Mouse (Mus musculus) MEL (cell line): ENCODE measurements around the gene Cltb. TPM values are rescaled to one million over a fixed set of nuclear protein-coding genes. Genes with fewer than 3 reads are reported as not detected.

Experiments used
- DNase-seq: peaks from one replicate; pipeline ENCODE4 v3.0.0; 2011; ENCODE audit warnings: low read depth, low spot score
- H3K27ac ChIP-seq: 2 replicates; pipeline ENCODE4 v1.5.1; 2012; ENCODE audit warnings: low read depth, mild to moderate bottlenecking, control low read depth, low read length, moderate library complexity; ENCODE audit not compliant: control insufficient read depth
- H3K27me3 ChIP-seq, 2 experiments: fragments of 150-350 bp in 1 of 2; sonication (generic) in 1 of 2; 2 replicates each; pipeline ENCODE4 v1.6.1; 2012; ENCODE audit warnings: low read length in 2 of 2, mild to moderate bottlenecking in 2 of 2, improper control_type of control experiment in 1 of 2, moderate library complexity in 1 of 2; ENCODE audit not compliant: insufficient read depth in 2 of 2, control insufficient read depth in 1 of 2
- H3K36me3 ChIP-seq, 2 experiments: 2 replicates each; pipeline ENCODE4 v1.6.1; 2012 to 2014; ENCODE audit warnings: low read length in 2 of 2, improper control_type of control experiment in 1 of 2, inconsistent platforms in 1 of 2, mild to moderate bottlenecking in 1 of 2; ENCODE audit not compliant: insufficient read depth in 2 of 2, control insufficient read depth in 1 of 2
- H3K4me1 ChIP-seq, 2 experiments: fragments of 150-350 bp in 1 of 2; sonication (generic) in 1 of 2; 2 replicates each; pipeline ENCODE4 v1.6.1; 2012; ENCODE audit warnings: low read length in 2 of 2, improper control_type of control experiment in 1 of 2, mild to moderate bottlenecking in 1 of 2; ENCODE audit not compliant: insufficient read depth in 2 of 2, control insufficient read depth in 1 of 2
- H3K4me3 ChIP-seq, 2 experiments: fragments of 150-350 bp in 1 of 2; sonication (generic) in 1 of 2; 2 replicates each; pipeline ENCODE4 v1.5.1; 2012; ENCODE audit warnings: low read depth in 2 of 2, low read length in 2 of 2, mild to moderate bottlenecking in 2 of 2, moderate library complexity in 2 of 2, control low read depth in 1 of 2, improper control_type of control experiment in 1 of 2; ENCODE audit not compliant: control insufficient read depth in 1 of 2, insufficient read depth in 1 of 2
- H3K79me2 ChIP-seq: 2 replicates; pipeline ENCODE4 v1.6.1; 2012; ENCODE audit warnings: mild to moderate bottlenecking, low read length, moderate library complexity; ENCODE audit not compliant: control insufficient read depth, poor library complexity, insufficient read depth
- H3K9ac ChIP-seq: 2 replicates; pipeline ENCODE4 v1.6.1; 2012; ENCODE audit warnings: low read depth, mild to moderate bottlenecking, control low read depth, low read length, moderate library complexity; ENCODE audit not compliant: control insufficient read depth, poor library complexity, severe bottlenecking
- H3K9me3 ChIP-seq: fragments of 150-350 bp; sonication (generic); replicated peaks from 2 replicates; pipeline ENCODE4 v1.6.1; 2012; ENCODE audit warnings: mild to moderate bottlenecking, low read length, improper control_type of control experiment, moderate library complexity; ENCODE audit not compliant: insufficient read depth
- BHLHE40 ChIP-seq: IDR thresholded peaks from 2 replicates; pipeline ENCODE4 v1.6.1; 2012; ENCODE audit warnings: low read depth, mild to moderate bottlenecking, inconsistent platforms, low read length, improper control_type of control experiment, borderline replicate concordance
- CHD1 ChIP-seq: IDR thresholded peaks from 2 replicates; pipeline ENCODE4 v1.6.1; 2012; ENCODE audit warnings: low read depth, mild to moderate bottlenecking, inconsistent platforms, low read length, improper control_type of control experiment
- CTCF ChIP-seq, 3 experiments: IDR thresholded peaks in 2 of 3; conservative IDR thresholded peaks in 1 of 3; 2 replicates each; pipeline ENCODE4 v1.5.1; 2011 to 2012; ENCODE audit warnings: low read length in 3 of 3, low read depth in 2 of 3, mild to moderate bottlenecking in 2 of 3, improper control_type of control experiment in 1 of 3, inconsistent platforms in 1 of 3, mixed read lengths in 1 of 3, moderate library complexity in 1 of 3; ENCODE audit not compliant: control insufficient read depth in 1 of 3, insufficient read depth in 1 of 3, poor library complexity in 1 of 3, severe bottlenecking in 1 of 3
- E2F4 ChIP-seq: IDR thresholded peaks from 2 replicates; pipeline ENCODE4 v1.6.1; 2011; ENCODE audit warnings: low read depth, low read length, improper control_type of control experiment, borderline replicate concordance
- ELF1 ChIP-seq: IDR thresholded peaks from 2 replicates; pipeline ENCODE4 v1.6.1; 2014; ENCODE audit warnings: low read depth, mild to moderate bottlenecking, inconsistent platforms, low read length, improper control_type of control experiment, moderate library complexity
- EP300 ChIP-seq, 2 experiments: IDR thresholded peaks; 2 replicates each; pipeline ENCODE4 v1.6.1; 2011; ENCODE audit warnings: improper control_type of control experiment in 2 of 2, low read length in 2 of 2, low read depth in 1 of 2, mild to moderate bottlenecking in 1 of 2
- GABPA ChIP-seq: IDR thresholded peaks from 2 replicates; pipeline ENCODE4 v1.6.1; 2012; ENCODE audit warnings: low read depth, mild to moderate bottlenecking, inconsistent platforms, low read length, improper control_type of control experiment, moderate library complexity
- GATA1 ChIP-seq: IDR thresholded peaks from 2 replicates; pipeline ENCODE4 v1.6.1; 2011; ENCODE audit warnings: low read depth, low read length, improper control_type of control experiment
- JUND ChIP-seq: IDR thresholded peaks from 2 replicates; pipeline ENCODE4 v1.6.1; 2011; ENCODE audit warnings: low read depth, mild to moderate bottlenecking, improper control_type of control experiment, low read length
- MAFK ChIP-seq: IDR thresholded peaks from 2 replicates; pipeline ENCODE4 v1.6.1; 2011; ENCODE audit warnings: low read depth, mild to moderate bottlenecking, low read length, improper control_type of control experiment, borderline replicate concordance
- MAX ChIP-seq: IDR thresholded peaks from 2 replicates; pipeline ENCODE4 v1.6.1; 2011; ENCODE audit warnings: low read length, improper control_type of control experiment
- MYB ChIP-seq: IDR thresholded peaks from 2 replicates; pipeline ENCODE4 v1.6.1; 2011; ENCODE audit warnings: mild to moderate bottlenecking, low read depth, low read length, improper control_type of control experiment
- NELFE ChIP-seq: IDR thresholded peaks from 2 replicates; pipeline ENCODE4 v1.6.1; 2011; ENCODE audit warnings: low read depth, low read length, improper control_type of control experiment
- NRF1 ChIP-seq: IDR thresholded peaks from 2 replicates; pipeline ENCODE4 v1.6.1; 2014; ENCODE audit warnings: low read depth, mild to moderate bottlenecking, inconsistent platforms, low read length, improper control_type of control experiment, moderate library complexity; ENCODE audit not compliant: poor library complexity, insufficient read depth, severe bottlenecking
- POLR2A ChIP-seq, 2 experiments: IDR thresholded peaks; 2 replicates each; pipeline ENCODE4 v1.6.1; 2011 to 2012; ENCODE audit warnings: low read length in 2 of 2, mild to moderate bottlenecking in 2 of 2, control low read depth in 1 of 2, improper control_type of control experiment in 1 of 2, low read depth in 1 of 2, moderate library complexity in 1 of 2; ENCODE audit not compliant: control insufficient read depth in 1 of 2, insufficient read depth in 1 of 2, poor library complexity in 1 of 2
- POLR2AphosphoS2 ChIP-seq: IDR thresholded peaks from 2 replicates; pipeline ENCODE4 v1.6.1; 2011; ENCODE audit warnings: low read length, improper control_type of control experiment
- RAD21 ChIP-seq: IDR thresholded peaks from 2 replicates; pipeline ENCODE4 v1.6.1; 2011; ENCODE audit warnings: mild to moderate bottlenecking, low read depth, low read length, improper control_type of control experiment
- RCOR1 ChIP-seq: IDR thresholded peaks from 2 replicates; pipeline ENCODE4 v1.6.1; 2012; ENCODE audit warnings: low read depth, mild to moderate bottlenecking, inconsistent platforms, low read length, improper control_type of control experiment
- SIN3A ChIP-seq: IDR thresholded peaks from 2 replicates; pipeline ENCODE4 v1.6.1; 2012; ENCODE audit warnings: low read length, improper control_type of control experiment, inconsistent platforms
- TAL1 ChIP-seq: IDR thresholded peaks from 2 replicates; pipeline ENCODE4 v1.6.1; 2012; ENCODE audit warnings: mild to moderate bottlenecking, inconsistent platforms, low read length, moderate library complexity, mixed read lengths
- TBP ChIP-seq: IDR thresholded peaks from 2 replicates; pipeline ENCODE4 v1.8.0; 2011; ENCODE audit warnings: low read depth, low read length, improper control_type of control experiment
- TCF12 ChIP-seq: IDR thresholded peaks from 2 replicates; pipeline ENCODE4 v1.6.1; 2014; ENCODE audit warnings: low read depth, mild to moderate bottlenecking, inconsistent platforms, low read length, improper control_type of control experiment, moderate library complexity
- USF1 ChIP-seq: IDR thresholded peaks from 2 replicates; pipeline ENCODE4 v1.6.1; 2014; ENCODE audit warnings: low read depth, mild to moderate bottlenecking, inconsistent platforms, low read length, improper control_type of control experiment, moderate library complexity
- USF2 ChIP-seq, 2 experiments: IDR thresholded peaks; 2 replicates each; pipeline ENCODE4 v1.6.1; 2011 to 2012; ENCODE audit warnings: improper control_type of control experiment in 2 of 2, low read length in 2 of 2, borderline replicate concordance in 1 of 2, inconsistent platforms in 1 of 2, low read depth in 1 of 2, mild to moderate bottlenecking in 1 of 2; ENCODE audit not compliant: insufficient read depth in 1 of 2
- ZC3H11A ChIP-seq: IDR thresholded peaks from 2 replicates; pipeline ENCODE4 v1.6.1; 2012; ENCODE audit warnings: low read depth, mild to moderate bottlenecking, inconsistent platforms, low read length, improper control_type of control experiment
- ZKSCAN1 ChIP-seq: IDR thresholded peaks from 2 replicates; pipeline ENCODE4 v1.6.1; 2012; ENCODE audit warnings: low read depth, mild to moderate bottlenecking, inconsistent platforms, low read length, improper control_type of control experiment, moderate library complexity
- ZMIZ1 ChIP-seq: IDR thresholded peaks from 2 replicates; pipeline ENCODE4 v1.6.1; 2012; ENCODE audit warnings: low read depth, mild to moderate bottlenecking, inconsistent platforms, low read length, improper control_type of control experiment, moderate library complexity
- ZNF384 ChIP-seq: IDR thresholded peaks from 2 replicates; pipeline ENCODE4 v1.6.1; 2012; ENCODE audit warnings: low read depth, mild to moderate bottlenecking, inconsistent platforms, low read length, improper control_type of control experiment
- polyA plus RNA-seq, 2 experiments: library from polyadenylated mRNA; stranded (reverse) in 1 of 2; unstranded in 1 of 2; fragments of >175 nt in 1 of 2; fragments of >200 nt in 1 of 2; gene quantifications; 2 replicates each; pipeline versions ENCODE4 v1.2.1 to v1.2.4; 2012; ENCODE audit warnings: low replicate concordance in 2 of 2, low read depth in 1 of 2; ENCODE audit not compliant: insufficient read length in 2 of 2, insufficient read depth in 1 of 2, missing spikeins in 1 of 2
- total RNA-seq: library from RNA; depleted of rRNA; stranded (reverse); fragments of 300-350 nt; gene quantifications from 2 replicates; pipeline ENCODE4 v1.2.3, GENCODE M21; 2012

Gene Cltb
- total and polyA plus RNA-seq, 3 experiments, result 23.5 to 59.9 TPM; not detected in 1

DNA sequence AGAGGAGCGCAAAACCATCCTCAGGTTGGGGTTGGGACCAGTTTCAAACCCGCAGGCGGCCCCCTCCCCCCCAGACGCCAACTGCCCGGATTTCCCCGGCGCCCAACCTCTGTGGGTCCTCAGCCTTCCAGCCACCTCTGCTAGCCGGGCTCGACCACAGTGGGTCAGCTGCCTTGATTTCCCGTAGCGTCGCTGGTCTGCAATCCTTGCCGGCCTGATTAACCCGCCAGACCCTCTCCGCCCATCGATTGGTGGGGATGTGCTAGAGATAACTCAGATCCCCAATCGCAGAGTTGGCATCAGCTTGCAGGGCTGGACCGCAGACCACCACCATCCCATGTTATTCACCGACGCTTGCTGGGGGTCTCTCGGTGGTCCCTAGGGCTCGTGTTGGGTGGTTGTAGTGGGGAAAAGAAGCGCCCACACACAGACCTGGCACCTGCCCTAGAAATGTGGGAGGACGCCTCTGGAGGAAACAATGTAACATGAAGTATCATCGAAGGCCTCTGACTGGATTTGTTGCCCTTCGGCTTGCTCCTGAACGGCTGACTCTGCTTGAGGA is 10.9 kb upstream of the Cltb start:
- Histone ChIP-seq H3K79me2 (peaks cover 47% of the 10 kb centered on the region), H3K9me3 (no peaks in the 10 kb centered on the region), H3K27me3 (no peaks in the 10 kb centered on the region), H3K4me3 (peak overlapping the region; percentile 83 to 96), H3K36me3 (peaks cover 0 to 17% of the 10 kb centered on the region in 2 experiments; a peak in 2 of 4 replicates), H3K27ac (peak overlapping the region; percentile 70), H3K4me1 (peaks cover 0 to 11% of the 10 kb centered on the region in 2 experiments; a peak in 3 of 4 replicates), H3K9ac (peak overlapping the region; percentile 97)
- TF ChIP-seq MAFK, result no peak
- TF ChIP-seq NRF1, result no peak
- TF ChIP-seq POLR2AphosphoS2, result no peak
- TF ChIP-seq TAL1, result no peak
- no peak for TF ChIP-seq ELF1
- TF ChIP-seq MAX, result 0 out of 2 replicates have a peak, but pooled peaks have one; percentile 16
- peak; percentile 53 for DNase-seq

DNA sequence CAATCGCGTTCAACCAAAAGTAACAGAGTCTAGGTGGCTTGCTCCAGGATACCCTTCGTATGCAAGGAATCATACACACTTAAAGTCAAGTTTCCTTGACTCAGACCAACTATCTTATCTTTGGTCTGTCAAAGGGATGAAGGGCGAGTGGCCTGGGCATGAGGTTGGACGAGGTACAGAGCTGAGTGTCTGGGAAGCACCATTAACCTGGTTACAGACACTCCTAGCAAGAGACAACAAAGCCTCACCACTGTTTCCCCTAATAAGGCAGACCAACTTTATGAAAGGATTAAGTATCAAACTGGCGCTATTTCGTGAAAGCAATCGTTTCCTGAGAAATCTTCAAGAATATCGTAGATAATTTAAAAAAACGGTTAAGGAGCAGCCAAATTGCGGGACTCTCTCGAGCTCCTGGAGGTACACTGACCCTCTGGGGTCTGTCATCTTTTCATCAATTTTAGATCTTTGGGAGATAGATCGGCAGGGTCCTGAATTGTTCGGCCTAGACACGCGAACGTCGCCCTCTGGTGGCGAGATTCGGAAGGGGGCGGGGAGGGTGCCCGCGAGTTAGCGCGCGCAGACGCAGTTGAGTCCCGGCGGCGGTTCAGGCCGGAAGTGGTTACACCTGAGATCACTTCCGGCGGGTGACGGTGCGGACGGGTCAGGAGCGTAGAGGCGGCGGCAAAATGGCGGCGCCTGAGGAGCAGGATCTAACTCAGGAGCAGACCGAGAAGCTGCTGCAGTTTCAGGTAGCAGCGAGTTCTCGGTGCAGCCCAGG is 10.2 kb upstream of the Cltb start, which contains the start of gene Faf2:
Faf2 (plus strand) TSS at position 630 of the 778 bp plus-strand sequence.
- H3K9me3 ChIP-seq, result no peaks in the 10 kb centered on the region
- peaks cover 0 to 11% of the 10 kb centered on the region in 2 experiments; a peak in 3 of 4 replicates for H3K4me1 ChIP-seq
- peak; percentile 97 for DNase-seq
- peak within 1 kb of the TSS; percentile 83 to 96 for H3K4me3 ChIP-seq
- peaks cover 0 to 17% of the 10 kb centered on the region in 2 experiments; a peak in 2 of 4 replicates for H3K36me3 ChIP-seq
- peak within 1 kb of the TSS; percentile 97 for H3K9ac ChIP-seq
- H3K27ac ChIP-seq, result peak within 1 kb of the TSS; percentile 70
- H3K27me3 ChIP-seq, result no peaks in the 10 kb centered on the region; a peak in 1 of 4 replicates
- peaks cover 40% of the 10 kb centered on the region for H3K79me2 ChIP-seq
- TF ChIP-seq POLR2A (IDR thresholded peaks at IDR 0.05; ENCODE audit: control insufficient read depth in 1 of 2, insufficient read depth in 1 of 2, low read depth in 1 of 2, low read length in 2 of 2, poor library complexity in 1 of 2) (peak; percentile 81 to 92), E2F4 (no peak), MAFK (no peak), POLR2AphosphoS2 (peak; percentile 61; the same call in 1 of the 2 replicates), SIN3A (peak; percentile 68), CHD1 (no peak), MYB (no peak), NRF1 (peak; percentile 92), USF2 (IDR thresholded peaks at IDR 0.05; ENCODE audit: borderline replicate concordance in 1 of 2, insufficient read depth in 1 of 2, low read depth in 1 of 2, low read length in 2 of 2) (no peak), ZC3H11A (no peak), ZKSCAN1 (no peak), BHLHE40 (no peak), ZMIZ1 (peak; percentile 75; the same call in 1 of the 2 replicates), USF1 (no peak), MAX (no peak), TBP (peak; percentile 69; the same call in 1 of the 2 replicates), CTCF (IDR thresholded peaks at IDR 0.05 in 2 of 3, conservative IDR thresholded peaks at IDR 0.05 in 1 of 3; ENCODE audit: control insufficient read depth in 1 of 3, insufficient read depth in 1 of 3, low read depth in 2 of 3, low read length in 3 of 3, poor library complexity in 1 of 3, severe bottlenecking in 1 of 3) (peak; percentile 70 to 93 (median 93)), TCF12 (peak; percentile 58; the same call in 1 of the 2 replicates), JUND (no peak), RAD21 (peak; percentile 52), ZNF384 (no peak), GABPA (no peak), EP300 (IDR thresholded peaks at IDR 0.05; ENCODE audit: low read depth in 1 of 2, low read length in 2 of 2) (0 out of 4 replicates have a peak, but pooled peaks of 1 of the 2 experiments have one; percentile 28), NELFE (peak; percentile 86), GATA1 (peak; percentile 57), RCOR1 (no peak)
